Mouse (Mus musculus): ENCODE results near the gene Elp4.

The Elp4 gene

GRCm38 (mm10) chr2:105805210-105805609 is 99.2 kb downstream of the Elp4 start:
- no peak for DNase-seq (ENCODE audit: low read depth)

DNA sequence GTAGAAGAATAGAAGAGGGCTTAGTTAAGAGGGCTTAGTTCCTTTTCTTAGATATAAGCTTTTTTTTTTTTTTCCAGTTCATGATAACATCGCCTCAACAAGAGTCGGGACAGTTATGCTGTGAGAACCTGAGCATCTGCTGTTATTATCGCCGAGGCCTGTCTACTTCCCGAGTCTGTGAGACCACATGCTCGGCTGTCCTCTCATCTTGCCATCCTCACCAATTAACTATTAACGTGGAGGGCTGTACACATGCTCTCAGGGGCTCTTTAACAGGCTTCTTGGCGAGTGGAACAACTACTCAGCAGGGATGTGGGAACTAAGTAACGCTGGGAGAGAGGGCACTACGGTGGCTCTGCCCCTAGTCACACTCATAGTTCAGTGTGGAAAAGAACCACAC is 99.9 kb downstream of the Elp4 start:
- no peak for DNase-seq (ENCODE audit: low read depth)

GRCm38 (mm10) chr2:105803427-105803826 is 100.9 kb downstream of the Elp4 start:
- DNase-seq (ENCODE audit: low read depth) = peak; percentile 23

GRCm38 (mm10) chr2:105802902-105803301 is 101.5 kb downstream of the Elp4 start:
- DNase-seq (ENCODE audit: low read depth) = no peak

DNA sequence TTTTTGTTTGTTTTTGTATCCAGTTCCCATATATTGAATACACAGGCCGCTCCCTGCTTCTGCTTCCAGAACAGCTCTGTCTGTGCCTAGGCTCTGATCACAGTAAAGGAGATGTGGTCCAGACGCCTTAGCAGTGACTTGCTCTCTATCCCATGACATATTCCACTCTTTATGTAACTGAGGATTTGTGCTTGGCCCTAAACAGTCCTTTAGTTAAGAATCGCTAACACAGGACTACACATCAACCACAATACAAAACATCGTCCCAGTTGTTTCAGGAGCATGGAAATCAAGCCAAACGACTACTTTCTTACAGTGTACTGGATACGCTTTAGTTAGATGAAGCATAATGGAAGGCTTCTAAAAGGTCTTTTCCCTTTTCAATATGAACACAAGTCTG is 102.8 kb downstream of the Elp4 start:
- no peak for DNase-seq (ENCODE audit: low read depth)

DNA sequence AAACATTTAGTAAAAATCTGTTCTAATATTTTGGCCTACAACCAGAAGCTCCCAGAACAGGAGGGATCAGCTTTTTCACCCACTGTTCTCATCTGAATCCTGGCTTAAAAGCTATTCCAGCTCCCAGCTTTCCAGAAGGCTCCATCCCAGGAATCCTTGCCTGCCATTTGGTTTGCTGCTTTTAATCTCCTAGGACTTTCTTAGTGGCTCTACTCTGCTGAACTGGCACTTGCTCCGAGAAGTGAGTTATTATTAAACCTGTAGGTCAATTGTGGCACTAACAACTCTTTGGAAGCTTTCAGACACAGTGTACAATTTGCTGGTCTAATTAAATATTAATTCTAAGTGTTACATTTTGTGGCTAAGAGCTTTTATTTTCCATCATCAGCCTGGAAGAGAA is 103.7 kb downstream of the Elp4 start:
- no peak for DNase-seq (ENCODE audit: low read depth)

DNA sequence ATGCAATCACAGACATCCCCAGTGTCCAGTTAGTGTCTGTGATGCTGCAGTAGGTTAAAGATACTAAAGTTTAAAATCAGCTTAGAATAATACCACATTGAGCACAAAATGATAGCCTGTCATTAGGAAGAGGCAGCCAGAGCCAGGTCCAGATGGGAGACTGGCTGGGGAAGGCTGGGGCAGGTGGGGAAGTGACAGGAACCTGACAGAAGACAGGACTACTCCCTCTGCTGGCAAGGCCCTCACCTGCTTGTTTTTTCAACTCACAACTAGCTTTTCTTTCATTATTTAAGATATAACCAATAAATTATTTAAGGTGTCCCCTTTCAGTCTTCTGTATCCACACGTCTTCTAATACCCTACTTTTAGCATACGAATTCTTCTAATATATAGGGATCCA is 104.5 kb downstream of the Elp4 start:
- DNase-seq (ENCODE audit: low read depth) = no peak

DNA sequence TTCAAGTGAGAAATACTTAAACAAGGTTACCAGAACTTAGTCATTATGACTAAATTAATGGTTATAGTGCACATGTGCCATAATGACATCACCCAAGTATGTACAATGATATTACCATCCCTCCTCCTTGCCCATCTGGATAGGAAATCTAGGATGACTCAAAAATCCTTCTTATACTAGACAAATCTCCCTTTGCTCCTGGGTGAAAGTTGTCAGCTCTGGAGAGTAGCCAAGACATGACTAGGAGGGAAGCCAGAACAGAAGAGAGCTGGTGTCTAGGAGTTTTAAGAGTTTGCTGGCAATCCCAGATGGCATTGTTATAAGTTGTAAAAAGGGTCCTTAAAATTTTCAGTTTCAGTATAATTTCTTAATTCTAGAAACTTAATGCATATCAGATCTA is 106.5 kb downstream of the Elp4 start:
- no peak for DNase-seq (ENCODE audit: low read depth)

GRCm38 (mm10) chr2:105796101-105796500 is 108.3 kb downstream of the Elp4 start:
- DNase-seq (ENCODE audit: low read depth) = no peak

GRCm38 (mm10) chr2:105792339-105793120 is 111.8 kb downstream of the Elp4 start:
- no peak for DNase-seq (ENCODE audit: low read depth)

GRCm38 (mm10) chr2:105789936-105790335 is 114.4 kb downstream of the Elp4 start:
- no peak for DNase-seq (ENCODE audit: low read depth)

GRCm38 (mm10) chr2:105787726-105788125 is 116.6 kb downstream of the Elp4 start:
- no peak for DNase-seq (ENCODE audit: low read depth)

- DNase-seq (ENCODE audit: low read depth) = no peak
These were observed 117.4 kb downstream of the Elp4 start for GRCm38 (mm10) chr2:105786986-105787385.

GRCm38 (mm10) chr2:105782885-105783284 is 121.5 kb downstream of the Elp4 start:
- no peak for DNase-seq (ENCODE audit: low read depth)

DNA sequence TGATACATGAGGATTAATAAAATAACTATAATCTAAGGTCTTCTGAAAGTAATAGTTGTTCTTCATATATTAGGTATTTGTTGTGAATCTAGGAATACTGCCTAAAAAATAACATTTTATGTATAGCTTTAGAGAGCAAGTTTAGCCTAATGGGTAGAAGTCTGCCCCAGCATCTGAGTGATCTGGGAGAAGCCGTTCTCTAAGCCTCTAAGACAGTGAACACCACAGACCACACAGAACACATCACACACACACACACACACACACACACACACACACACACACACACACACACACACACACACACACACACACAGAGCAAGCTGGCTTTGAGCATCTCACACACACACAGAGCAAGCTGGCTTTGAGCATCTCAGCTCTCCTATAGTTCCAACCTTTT is 123.6 kb downstream of the Elp4 start:
- DNase-seq (ENCODE audit: low read depth) = no peak

GRCm38 (mm10) chr2:105779320-105779891 is 125.0 kb downstream of the Elp4 start:
- DNase-seq (ENCODE audit: low read depth) = no peak

GRCm38 (mm10) chr2:105771314-105771713 is 133.1 kb downstream of the Elp4 start:
- DNase-seq (ENCODE audit: low read depth) = no peak

DNA sequence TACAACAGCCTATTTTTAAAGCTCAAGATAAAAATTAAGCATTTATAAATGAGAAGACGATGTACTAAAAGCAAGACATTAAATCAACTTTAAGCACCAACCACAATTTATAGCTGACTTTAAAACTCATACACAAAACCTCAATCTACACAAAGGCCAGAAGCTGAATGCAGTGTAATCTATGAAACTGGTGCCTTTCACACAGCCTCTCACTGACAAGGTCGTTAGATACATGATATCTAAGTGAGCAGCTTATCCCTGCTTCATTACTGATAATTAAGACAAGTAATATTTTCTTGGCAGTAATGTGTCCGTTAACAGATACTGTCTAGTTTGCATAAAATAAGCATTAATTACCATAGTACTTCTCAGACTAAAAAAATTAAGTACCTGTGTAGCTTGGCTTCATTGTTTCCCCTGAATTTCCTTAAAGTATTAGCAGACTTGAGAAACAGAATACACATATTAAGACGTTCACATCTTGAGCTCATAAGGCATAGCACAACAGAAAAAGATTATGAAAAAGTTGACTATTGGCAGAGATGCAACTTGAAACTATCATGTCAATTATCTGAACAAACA is 134.5 kb downstream of the Elp4 start:
- DNase-seq (ENCODE audit: low read depth) = peak; percentile 61

DNA sequence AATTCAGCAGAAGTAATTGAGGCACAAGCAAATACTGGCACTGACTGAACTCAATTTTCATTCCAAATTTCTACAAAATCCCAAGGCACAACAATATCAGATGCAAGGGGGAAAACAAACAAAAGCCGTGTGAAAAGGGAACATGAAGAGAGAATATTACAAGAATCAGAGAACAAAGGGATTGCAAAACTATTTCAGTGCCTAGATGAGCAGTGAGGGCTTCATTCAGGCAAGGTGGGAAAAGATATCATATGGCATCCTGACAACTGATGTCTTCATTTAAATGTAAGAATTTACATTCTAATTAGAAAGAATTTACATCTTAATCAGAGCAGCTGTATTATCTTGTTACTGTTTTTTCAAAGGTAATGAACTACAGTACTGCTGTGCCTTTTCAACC is 150.9 kb downstream of the Elp4 start:
- DNase-seq (ENCODE audit: low read depth) = no peak

DNA sequence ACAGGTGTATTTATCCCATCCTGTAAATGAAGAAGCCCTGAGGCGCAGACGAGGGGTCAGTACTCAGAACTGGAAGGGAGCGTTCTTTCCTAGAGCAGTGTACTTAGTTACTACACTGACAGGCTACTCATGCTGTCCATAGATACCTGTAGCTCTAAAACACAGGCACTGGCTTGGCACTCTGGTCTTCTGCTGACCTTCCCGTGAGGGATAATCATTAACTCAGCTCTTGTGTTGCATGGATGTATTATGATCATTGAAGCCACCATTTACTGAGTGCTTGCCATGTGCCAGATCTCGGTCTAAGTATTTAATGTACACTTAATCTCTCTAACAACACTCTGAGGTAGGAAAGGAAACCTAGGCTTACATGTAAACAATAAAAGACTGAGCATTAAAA is 155.3 kb downstream of the Elp4 start:
- no peak for DNase-seq (ENCODE audit: low read depth)

- no peak for DNase-seq (ENCODE audit: low read depth)
These were observed 157.5 kb downstream of the Elp4 start for GRCm38 (mm10) chr2:105746896-105747295.

DNA sequence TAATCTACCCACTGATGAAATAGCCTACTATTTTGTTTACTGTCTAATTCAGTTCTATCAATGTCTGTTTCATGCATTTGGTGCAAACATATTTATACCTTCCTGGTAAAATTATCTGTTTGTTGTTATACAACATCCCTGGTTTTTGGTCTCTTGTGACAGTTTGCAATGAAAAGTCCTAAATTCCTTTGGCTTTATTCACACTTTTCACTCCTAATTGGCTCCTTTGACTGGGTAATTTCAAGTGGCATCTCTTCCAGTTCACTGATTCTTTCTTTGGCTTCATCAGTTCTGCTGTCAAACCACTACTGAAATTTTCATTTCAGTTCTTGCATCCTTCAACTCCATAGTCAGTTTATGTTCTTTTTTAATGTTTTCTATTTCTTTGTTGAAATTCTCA is 168.2 kb downstream of the Elp4 start:
- no peak for DNase-seq (ENCODE audit: low read depth)

GRCm38 (mm10) chr2:105730704-105731103 is 173.7 kb downstream of the Elp4 start:
- no peak for DNase-seq (ENCODE audit: low read depth)

GRCm38 (mm10) chr2:105726657-105727056 is 177.7 kb downstream of the Elp4 start:
- no peak for DNase-seq (ENCODE audit: low read depth)
